Mouse (Mus musculus) Patski (cell line): ENCODE data around the gene Acoxl. TPM values are rescaled to one million over a fixed set of nuclear protein-coding genes. Genes with fewer than 3 reads are reported as not detected.

Source experiments
- ATAC-seq: fragments of 100-300 bp; one replicate; pipeline ENCODE4 v1.8.0; 2021
- CTCF ChIA-PET: fragments of 350-600 bp; sonication (Branson Sonifier 250); formaldehyde crosslinking; loops from one replicate; lab custom pipeline; 2022; ENCODE audit warnings: inconsistent platforms; lab: Charles Lee
- POLR2A ChIA-PET: fragments of 350-600 bp; sonication (Branson Sonifier 250); formaldehyde crosslinking; loops from one replicate; lab custom pipeline; 2022; ENCODE audit warnings: antibody characterized with exemption, inconsistent platforms; lab: Charles Lee
- DNase-seq: peaks from one replicate; pipeline ENCODE4 v3.0.0-alpha.2; 2011; ENCODE audit warnings: low read depth, low spot score
- H3K27me3 ChIP-seq: fragments of 371-371 bp; one replicate; pipeline ENCODE4 v1.5.1; 2021
- CTCF ChIP-seq: fragments of 100-300 bp; IDR thresholded peaks from one replicate; pipeline ENCODE4 v1.5.1; 2021
- in situ Hi-C: fragments of 300-500 bp; cut with MboI; formaldehyde crosslinking; loops from 3 replicates; pipeline ENCODE4 v1.11.1; 2018; ENCODE audit warnings: low pct_unique_long_range_greater_than_20kb, mixed read lengths
- polyA plus RNA-seq: library from polyadenylated mRNA; unstranded; gene quantifications from one replicate; pipeline ENCODE4 v1.2.3, GENCODE M21; 2021

Acoxl gene
- polyA plus RNA-seq, 1 experiment from 2014 or later: 0.03 TPM

DNA sequence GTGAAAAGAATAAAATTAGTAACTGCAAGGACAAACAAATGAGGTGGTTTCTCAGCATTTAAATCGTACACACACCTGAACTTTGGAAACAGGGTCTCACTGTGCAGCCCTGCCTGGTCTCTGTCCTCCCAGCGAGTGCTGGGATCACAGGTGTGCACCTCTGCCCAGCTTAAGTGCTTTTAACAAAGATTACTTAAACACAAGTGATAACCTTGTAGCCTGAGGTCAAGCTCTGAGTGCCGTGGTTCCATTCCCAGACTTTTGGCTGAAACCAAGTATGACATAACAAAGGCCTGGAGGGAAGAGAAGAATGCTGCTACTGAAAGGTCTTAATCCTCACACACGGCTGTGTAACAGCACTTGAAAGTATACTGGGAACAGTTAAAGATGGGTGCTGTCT, 149.0 kb downstream of the Acoxl start:
- in situ Hi-C loops: no loop called here
- no peak for DNase-seq
- ChIA-PET POLR2A (no interaction called here), CTCF (no interaction called here)
- TF ChIP-seq CTCF: no peak
- ATAC-seq: no peak
- peaks cover 13% of the 10 kb centered on the region for H3K27me3 ChIP-seq

DNA sequence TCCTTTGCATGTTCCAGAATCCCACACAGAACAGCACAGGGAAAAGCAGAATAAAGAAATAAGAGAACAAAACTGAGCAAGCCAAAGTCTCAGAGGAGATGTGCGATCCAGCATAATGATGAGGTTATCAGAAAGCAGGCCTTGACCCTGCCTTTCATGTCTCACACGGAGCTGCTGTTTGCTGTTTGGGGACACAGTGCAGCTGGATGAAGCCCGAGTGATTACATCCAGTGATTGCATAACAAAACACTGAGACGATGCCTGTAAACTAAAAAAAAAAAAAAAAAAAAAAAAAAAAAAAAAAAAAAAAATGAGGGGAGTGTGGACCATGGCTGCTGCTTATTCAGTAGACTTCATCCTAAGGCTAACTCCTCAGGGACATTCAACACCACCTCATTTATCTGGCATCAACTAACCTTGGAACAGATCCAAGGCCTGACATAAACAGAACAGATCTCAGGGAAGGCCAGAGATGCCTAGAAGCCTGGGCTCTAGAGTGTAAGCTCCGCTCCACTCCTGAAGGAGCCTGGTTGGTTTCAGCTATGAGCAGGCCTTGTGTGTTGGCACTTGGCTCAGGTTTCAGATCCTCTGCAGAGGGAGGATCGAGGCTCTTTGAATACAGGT, 152.3 kb downstream of the Acoxl start:
- TF ChIP-seq CTCF: no peak
- in situ Hi-C loops: no loop called here
- DNase-seq: no peak
- peaks cover 16% of the 10 kb centered on the region for H3K27me3 ChIP-seq
- no peak for ATAC-seq
- POLR2A ChIA-PET: no interaction called here
- CTCF ChIA-PET: interaction anchor here (1.1 kb wide), 1 partner anchor 15 kb away, joined by 3 read pairs; no protein-coding TSS in a partner anchor

GRCm38 (mm10) chr2:127991656-127992055, 153.0 kb downstream of the Acoxl start:
- no peak for TF ChIP-seq CTCF
- in situ Hi-C loops: no loop called here
- ATAC-seq (no peak), DNase-seq (no peak)
- CTCF ChIA-PET: no interaction called here
- POLR2A ChIA-PET: no interaction called here
- peaks cover 21% of the 10 kb centered on the region for H3K27me3 ChIP-seq

DNA sequence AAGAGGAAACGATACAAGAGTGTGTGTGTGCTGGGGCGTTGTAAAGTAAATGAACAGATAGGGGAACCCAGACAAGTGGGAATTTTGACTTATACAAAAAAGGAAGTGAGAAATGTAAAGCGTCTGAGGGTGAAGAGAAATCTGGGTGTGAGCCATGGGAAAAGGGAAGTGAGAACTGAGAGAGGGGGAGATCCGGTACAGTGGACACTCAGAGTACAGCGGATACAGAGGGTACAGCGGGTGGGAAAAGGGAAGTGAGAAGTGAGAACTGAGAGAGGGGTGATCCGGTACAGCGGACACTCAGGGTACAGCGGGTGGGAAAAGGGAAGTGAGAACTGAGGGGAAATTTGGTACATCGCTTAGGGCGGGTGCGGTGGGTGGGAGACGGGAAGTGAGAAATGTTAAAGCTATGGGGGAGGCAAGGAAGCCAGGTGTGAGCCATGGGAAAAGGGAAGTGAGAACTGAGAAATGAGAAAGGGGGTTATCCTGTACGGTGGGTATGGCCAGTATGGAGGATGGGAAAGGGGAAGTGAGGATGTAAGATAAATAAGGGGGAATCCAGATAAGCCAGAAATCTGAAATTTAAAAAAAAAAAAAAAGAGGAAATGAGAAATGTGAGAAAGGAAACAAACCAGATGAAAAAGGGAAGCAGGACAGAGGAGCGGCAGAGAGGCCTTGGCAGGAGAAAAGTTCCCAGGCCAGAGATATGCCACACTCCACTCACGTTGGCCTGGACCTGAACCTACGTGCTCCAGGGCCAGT, 170.2 kb downstream of the Acoxl start:
- ChIA-PET CTCF (no interaction called here), POLR2A (no interaction called here)
- peaks cover 42% of the 10 kb centered on the region for H3K27me3 ChIP-seq
- DNase-seq: no peak
- TF ChIP-seq CTCF: no peak
- ATAC-seq: no peak
- in situ Hi-C loops: no loop called here

DNA sequence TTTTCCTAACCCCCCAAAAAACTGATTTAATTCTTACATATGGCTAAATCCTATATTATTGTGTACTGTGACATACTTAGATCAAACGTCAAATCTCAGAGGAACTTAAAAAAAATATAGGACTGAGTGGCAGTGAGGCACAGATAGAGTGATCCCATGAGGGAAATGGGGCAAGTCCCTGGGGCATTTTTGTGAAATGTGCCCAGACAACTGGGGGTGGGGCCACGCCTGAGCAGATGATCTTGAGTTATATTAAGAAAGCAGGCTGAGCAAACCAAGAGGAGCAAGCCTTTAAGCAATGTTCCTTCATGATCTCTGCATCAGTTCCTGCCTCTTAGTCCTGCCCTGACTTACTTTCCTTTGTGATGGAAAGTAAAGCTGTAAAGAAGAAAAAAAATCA, 175.9 kb downstream of the Acoxl start:
- peaks cover 30% of the 10 kb centered on the region for H3K27me3 ChIP-seq
- in situ Hi-C loops: no loop called here
- ChIA-PET POLR2A (no interaction called here), CTCF (no interaction called here)
- TF ChIP-seq CTCF: no peak
- DNase-seq (no peak), ATAC-seq (no peak)

- in situ Hi-C loops: no loop called here
- ATAC-seq (no peak), DNase-seq (no peak)
- ChIA-PET POLR2A (no interaction called here), CTCF (no interaction called here)
- H3K27me3 ChIP-seq: peaks cover 27% of the 10 kb centered on the region
- TF ChIP-seq CTCF: no peak
Observed at GRCm38 (mm10) chr2:128015602-128016001, 176.9 kb downstream of the Acoxl start.

- in situ Hi-C loops: no loop called here
- peaks cover 26% of the 10 kb centered on the region for H3K27me3 ChIP-seq
- POLR2A ChIA-PET: no interaction called here
- ATAC-seq (no peak), DNase-seq (no peak)
- TF ChIP-seq CTCF: no peak
- CTCF ChIA-PET: no interaction called here
Observed at GRCm38 (mm10) chr2:128020039-128020907, 181.6 kb downstream of the Acoxl start.

- in situ Hi-C loops: no loop called here
- POLR2A ChIA-PET: no interaction called here
- no peak for DNase-seq
- TF ChIP-seq CTCF: no peak
- CTCF ChIA-PET: no interaction called here
- H3K27me3 ChIP-seq: peaks cover 25% of the 10 kb centered on the region
- ATAC-seq: no peak
Observed at GRCm38 (mm10) chr2:128020908-128021193, 182.2 kb downstream of the Acoxl start.

DNA sequence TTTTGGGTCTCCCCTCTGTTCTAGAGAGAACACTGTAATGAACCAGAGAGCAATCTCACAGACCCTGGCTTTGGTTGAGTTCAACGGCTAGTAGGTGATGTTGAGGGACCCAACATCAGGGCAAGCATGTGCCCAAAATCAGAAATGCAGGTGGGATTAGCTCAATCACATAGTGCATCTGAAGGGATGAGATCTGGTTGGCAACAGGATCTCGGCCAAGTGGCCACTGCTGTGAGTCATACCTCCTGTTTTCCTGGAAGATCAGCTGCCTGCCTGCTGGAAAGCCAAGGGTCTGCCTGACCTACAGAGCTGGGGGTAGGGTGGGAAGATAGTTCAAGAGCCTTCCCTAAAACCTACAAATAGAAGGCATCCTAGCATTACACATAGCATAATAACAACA, 185.2 kb downstream of the Acoxl start:
- TF ChIP-seq CTCF: no peak
- DNase-seq (no peak), ATAC-seq (no peak)
- H3K27me3 ChIP-seq: peaks cover 34% of the 10 kb centered on the region
- CTCF ChIA-PET: interaction anchor here (1.3 kb wide), 1 partner anchor 11 kb away, joined by 3 read pairs; no protein-coding TSS in a partner anchor
- POLR2A ChIA-PET: no interaction called here
- in situ Hi-C loops: no loop called here

- TF ChIP-seq CTCF: no peak
- CTCF ChIA-PET: no interaction called here
- in situ Hi-C loops: no loop called here
- POLR2A ChIA-PET: interaction anchor here (0.6 kb wide), 1 partner anchor 128 kb away, joined by 5 read pairs; no protein-coding TSS in a partner anchor
- DNase-seq (no peak), ATAC-seq (no peak)
- H3K27me3 ChIP-seq: peaks cover 17% of the 10 kb centered on the region
Observed at GRCm38 (mm10) chr2:128027696-128028095, 189.0 kb downstream of the Acoxl start.

DNA sequence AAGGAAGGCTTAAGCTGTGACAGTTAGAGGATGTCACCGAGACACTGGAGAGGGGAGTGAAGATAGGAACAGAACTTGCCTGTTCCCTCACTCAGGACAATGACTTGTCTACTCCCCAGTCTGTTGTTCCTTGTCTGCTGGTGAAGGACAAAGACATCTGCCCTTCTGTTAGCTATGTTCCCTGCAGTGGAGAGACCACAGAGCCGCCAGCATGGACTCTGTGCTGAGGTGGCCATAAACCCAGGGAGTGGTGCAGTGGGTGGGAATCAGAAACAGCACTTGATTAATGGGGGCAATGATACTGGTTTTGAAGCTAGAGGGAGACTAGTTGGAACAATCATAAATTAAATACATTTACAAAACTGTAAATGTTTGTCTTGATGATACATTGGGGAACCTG, 191.3 kb downstream of the Acoxl start:
- no peak for TF ChIP-seq CTCF
- ChIA-PET POLR2A (no interaction called here), CTCF (no interaction called here)
- H3K27me3 ChIP-seq: peaks cover 17% of the 10 kb centered on the region
- in situ Hi-C loops: no loop called here
- ATAC-seq (no peak), DNase-seq (no peak)
